Comparison of ENCODE assay signal across 9 mouse cellular contexts in the genomic region with DNA sequence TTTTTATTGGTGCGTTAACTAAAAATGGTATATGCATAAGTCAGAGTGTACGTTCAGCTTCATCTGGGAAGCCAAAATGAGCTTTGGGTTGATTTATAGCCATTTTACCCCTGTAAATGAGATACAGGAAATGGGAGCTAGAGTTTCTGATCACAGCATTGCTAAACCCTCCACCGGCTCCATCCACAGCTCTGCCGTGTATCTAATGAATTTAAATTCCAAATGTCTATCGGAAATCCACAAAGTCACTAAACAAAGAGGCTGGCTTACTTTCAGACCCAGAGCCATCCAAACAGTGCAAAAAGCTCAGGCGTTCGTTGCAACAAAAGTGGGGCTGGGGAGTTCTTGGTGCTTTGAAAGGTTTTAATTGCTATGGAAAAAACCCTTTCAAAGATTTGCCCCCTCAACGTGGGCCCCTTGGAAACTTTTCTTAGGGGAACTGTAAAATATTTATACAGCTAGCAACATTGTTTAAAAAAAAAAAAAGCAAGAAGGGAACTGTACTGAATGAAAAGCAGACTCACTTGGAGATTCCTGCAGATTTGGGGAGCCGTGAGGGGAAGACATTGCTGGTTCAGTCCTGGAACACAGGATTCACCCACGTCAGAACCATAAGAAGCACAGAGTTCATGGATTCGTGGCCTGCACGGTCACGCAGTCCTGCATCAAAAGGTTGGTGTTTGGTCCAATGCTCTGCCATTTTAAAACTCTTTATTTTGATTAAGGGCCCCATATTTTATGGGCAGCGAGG.
DNase-seq lines count a peak whose midpoint lies in the region; ATAC-seq and TF ChIP-seq lines count a peak whose summit lies in the region.
"Had no signal": no experiment of that assay in that cellular context is flagged by ENCODE, and none has a peak within 500 bp of the region (broad histone marks: within the 10 kb centered on the region; RNA-seq: fewer than 3 reads in every experiment).

No protein-coding gene starts in this region.

- H3K4me3 ChIP-seq in lung, embryonic 15.5 days: no peak overlapping the region
- H3K4me3 ChIP-seq in forebrain, embryonic 13.5 days: no peak overlapping the region
- H3K4me3 ChIP-seq in intestine, postnatal 0 days (ENCODE audit: low read depth, low read length): no peak overlapping the region
- H3K4me3 ChIP-seq in neural tube, embryonic 15.5 days (replicated peaks): no peak overlapping the region

- peaks cover 16% of the 10 kb centered on the region for H3K4me1 ChIP-seq in lung, embryonic 15.5 days
- peaks cover 27% of the 10 kb centered on the region for H3K4me1 ChIP-seq in forebrain, embryonic 13.5 days
- no peaks in the 10 kb centered on the region; the same call in 1 of the 2 replicates for H3K4me1 ChIP-seq in intestine, postnatal 0 days (replicated peaks; ENCODE audit: control insufficient read depth, insufficient read depth, low read length)
- peaks cover 9% of the 10 kb centered on the region for H3K4me1 ChIP-seq in neural tube, embryonic 15.5 days

- TF ChIP-seq CTCF in intestine, postnatal 0 days (IDR thresholded peaks at IDR 0.05; ENCODE audit: low read depth): no peak

- H3K36me3 ChIP-seq in lung, embryonic 15.5 days: no peaks in the 10 kb centered on the region
- H3K36me3 ChIP-seq in forebrain, embryonic 13.5 days (ENCODE audit: poor library complexity, severe bottlenecking): no peaks in the 10 kb centered on the region
- no peaks in the 10 kb centered on the region for H3K36me3 ChIP-seq in intestine, postnatal 0 days (ENCODE audit: control insufficient read depth, insufficient read depth)
- no peaks in the 10 kb centered on the region for H3K36me3 ChIP-seq in neural tube, embryonic 15.5 days

- H3K4me2 ChIP-seq in lung, embryonic 15.5 days: peak overlapping the region; percentile 13
- H3K4me2 ChIP-seq in forebrain, embryonic 13.5 days: no peak overlapping the region
- H3K4me2 ChIP-seq in intestine, postnatal 0 days (replicated peaks; ENCODE audit: low read depth): peak overlapping the region; percentile 21
- H3K4me2 ChIP-seq in neural tube, embryonic 15.5 days: peak overlapping the region; percentile 32; the same call in 1 of the 2 replicates

- H3K9me3 ChIP-seq in lung, embryonic 15.5 days: 0 out of 2 replicates have a peak, but pooled peaks cover 2% of the 10 kb centered on the region
- 0 out of 2 replicates have a peak, but pooled peaks cover 12% of the 10 kb centered on the region for H3K9me3 ChIP-seq in forebrain, embryonic 13.5 days (replicated peaks)
- H3K9me3 ChIP-seq in intestine, postnatal 0 days (ENCODE audit: control insufficient read depth): 0 out of 2 replicates have a peak, but pooled peaks cover 2% of the 10 kb centered on the region
- H3K9me3 ChIP-seq in neural tube, embryonic 15.5 days (replicated peaks): 0 out of 2 replicates have a peak, but pooled peaks cover 5% of the 10 kb centered on the region

- no peaks in the 10 kb centered on the region for H3K27me3 ChIP-seq in lung, embryonic 15.5 days
- H3K27me3 ChIP-seq in forebrain, embryonic 13.5 days: no peaks in the 10 kb centered on the region
- no peaks in the 10 kb centered on the region for H3K27me3 ChIP-seq in intestine, postnatal 0 days (replicated peaks; ENCODE audit: control insufficient read depth, insufficient read depth, low read length)
- H3K27me3 ChIP-seq in neural tube, embryonic 15.5 days (replicated peaks): no peaks in the 10 kb centered on the region

- no peak for ATAC-seq in lung, embryonic 15.5 days (ENCODE audit: borderline replicate concordance, extremely low read depth, low FRiP score, low TSS enrichment)
- ATAC-seq in forebrain, embryonic 13.5 days: no peak
- no peak for ATAC-seq in intestine, postnatal 0 days
- ATAC-seq in neural tube, embryonic 15.5 days (ENCODE audit: low FRiP score): no peak

- DNase-seq in lung, postnatal 25 days (ENCODE audit: low spot score): no peak
- no peak for DNase-seq in ovary, adult 18-20 months (ENCODE audit: low spot score)
- no peak for DNase-seq in frontal cortex, postnatal 25 days (ENCODE audit: low spot score in 2 of 2)
- DNase-seq in urinary bladder, postnatal 36 days (ENCODE audit: low spot score in 2 of 2): no peak
- DNase-seq: heart, postnatal 10 days had no signal

- H3K27ac ChIP-seq in lung, embryonic 15.5 days: peak overlapping the region; percentile 38; the same call in 1 of the 2 replicates
- peak overlapping the region; percentile 48 for H3K27ac ChIP-seq in forebrain, embryonic 13.5 days
- H3K27ac ChIP-seq in intestine, postnatal 0 days (ENCODE audit: low read depth, low read length): no peak overlapping the region
- peak overlapping the region; percentile 45; the same call in 1 of the 2 replicates for H3K27ac ChIP-seq in neural tube, embryonic 15.5 days (replicated peaks)

- no peak overlapping the region for H3K9ac ChIP-seq in lung, embryonic 15.5 days
- no peak overlapping the region for H3K9ac ChIP-seq in forebrain, embryonic 13.5 days
- no peak overlapping the region for H3K9ac ChIP-seq in intestine, postnatal 0 days (ENCODE audit: low read depth, low read length)
- H3K9ac ChIP-seq in neural tube, embryonic 15.5 days (replicated peaks): no peak overlapping the region

- WGBS in lung, embryonic 15.5 days: 56% methylated on average over 14 of the region's 14 CpGs
- WGBS in forebrain, embryonic 13.5 days: 44% methylated on average over 14 of the region's 14 CpGs
- 66% methylated on average over 14 of the region's 14 CpGs for WGBS in intestine, postnatal 0 days
- WGBS in neural tube, embryonic 15.5 days: 43% methylated on average over 14 of the region's 14 CpGs
